16 mouse cellular contexts compared by ENCODE assay signal in genomic region chr17:45836731-45837130, GRCm38 (mm10).
DNase-seq lines count a peak whose midpoint lies in the region; ATAC-seq and TF ChIP-seq lines count a peak whose summit lies in the region.
"Had no signal": no experiment of that assay in that cellular context is flagged by ENCODE, and none has a peak within 500 bp of the region (broad histone marks: within the 10 kb centered on the region; RNA-seq: fewer than 3 reads in every experiment).

No protein-coding gene starts in this region.

- TF ChIP-seq CTCF in hindbrain, postnatal 0 days (IDR thresholded peaks at IDR 0.05; ENCODE audit: low read depth): no peak
- TF ChIP-seq CTCF in liver, postnatal 0 days (IDR thresholded peaks at IDR 0.05; ENCODE audit: low read depth): no peak

- peak; percentile 31 to 52 for DNase-seq in cerebellum, postnatal 25 days
- DNase-seq in cerebellum, adult 8-10 months: no peak
- peak; percentile 72 for DNase-seq in hindbrain, postnatal 0 days (ENCODE audit: low spot score)
- DNase-seq in hindbrain, embryonic 14.5 days (ENCODE audit: low spot score): no peak
- peak; percentile 35 for DNase-seq in liver
- no peak for DNase-seq in liver, postnatal 0 days
- DNase-seq in MN1 (ENCODE audit: low spot score): peak; percentile 89
- DNase-seq: cerebellum, adult 11 months; embryo, embryonic 11 days; forebrain, postnatal 0 days; liver, embryonic 13.5 days; thymus, adult 18-20 months had no signal

- 41% methylated on average over 7 of the region's 7 CpGs for WGBS in hindbrain, postnatal 0 days
- 44% methylated on average over 7 of the region's 7 CpGs for WGBS in hindbrain, embryonic 14.5 days
- WGBS in liver, postnatal 0 days (ENCODE audit: insufficient replicate concordance): 57% methylated on average over 7 of the region's 7 CpGs

- peaks cover 5% of the 10 kb centered on the region; the same call in 1 of the 2 replicates for H3K4me1 ChIP-seq in hindbrain, postnatal 0 days (ENCODE audit: insufficient read depth, low read length)
- peaks cover 10% of the 10 kb centered on the region for H3K4me1 ChIP-seq in hindbrain, embryonic 14.5 days (replicated peaks; ENCODE audit: control insufficient read depth, insufficient read depth, low read length)
- H3K4me1 ChIP-seq in liver, postnatal 0 days (ENCODE audit: insufficient read depth): no peaks in the 10 kb centered on the region
- H3K4me1 ChIP-seq: liver, embryonic 13.5 days had no signal

- H3K4me3 ChIP-seq in hindbrain, postnatal 0 days (ENCODE audit: low read length): no peak overlapping the region
- H3K4me3 ChIP-seq in hindbrain, embryonic 14.5 days (replicated peaks; ENCODE audit: low read length): no peak overlapping the region
- no peak overlapping the region for H3K4me3 ChIP-seq in liver, postnatal 0 days (ENCODE audit: low read depth, low read length)
- H3K4me3 ChIP-seq: erythroblast, embryonic 14.5 days; liver, embryonic 13.5 days; neural tube, embryonic 13.5 days had no signal

- H3K9me3 ChIP-seq in hindbrain, postnatal 0 days (ENCODE audit: low read length): no peaks in the 10 kb centered on the region
- no peaks in the 10 kb centered on the region for H3K9me3 ChIP-seq in hindbrain, embryonic 14.5 days (ENCODE audit: control insufficient read depth, low read length)
- H3K9me3 ChIP-seq in liver, postnatal 0 days (ENCODE audit: low read length): no peaks in the 10 kb centered on the region
- H3K9me3 ChIP-seq: liver, embryonic 13.5 days; neural tube, embryonic 13.5 days had no signal

- no peak for TF ChIP-seq EP300 in liver, postnatal 0 days (IDR thresholded peaks at IDR 0.05; ENCODE audit: low read depth)

- H3K9ac ChIP-seq in hindbrain, postnatal 0 days (replicated peaks; ENCODE audit: low read length): no peak overlapping the region
- no peak overlapping the region for H3K9ac ChIP-seq in hindbrain, embryonic 14.5 days
- H3K9ac ChIP-seq in liver, postnatal 0 days (replicated peaks): no peak overlapping the region
- H3K9ac ChIP-seq: forebrain, postnatal 0 days; liver, embryonic 13.5 days; neural tube, embryonic 13.5 days had no signal

- H3K27ac ChIP-seq in hindbrain, postnatal 0 days: no peak overlapping the region
- no peak overlapping the region for H3K27ac ChIP-seq in hindbrain, embryonic 14.5 days
- no peak overlapping the region for H3K27ac ChIP-seq in liver, postnatal 0 days (ENCODE audit: low read depth)
- H3K27ac ChIP-seq: liver, embryonic 13.5 days; neural tube, embryonic 13.5 days had no signal

- no peak for ATAC-seq in hindbrain, postnatal 0 days
- ATAC-seq in hindbrain, embryonic 14.5 days (ENCODE audit: low FRiP score): no peak
- no peak for ATAC-seq in liver, postnatal 0 days
- no peak for ATAC-seq in erythroblast, adult 5-6 weeks (replicated peaks; ENCODE audit: low FRiP score, poor library complexity, severe bottlenecking)
- ATAC-seq: forebrain, postnatal 0 days had no signal

- no peaks in the 10 kb centered on the region for H3K36me3 ChIP-seq in hindbrain, postnatal 0 days (ENCODE audit: insufficient read depth, low read length)
- H3K36me3 ChIP-seq in hindbrain, embryonic 14.5 days (replicated peaks; ENCODE audit: control insufficient read depth, insufficient read depth): no peaks in the 10 kb centered on the region
- H3K36me3 ChIP-seq in liver, postnatal 0 days (replicated peaks; ENCODE audit: insufficient read depth, low read length): no peaks in the 10 kb centered on the region
- H3K36me3 ChIP-seq: liver, embryonic 13.5 days; neural tube, embryonic 13.5 days had no signal

- H3K27me3 ChIP-seq in hindbrain, postnatal 0 days (ENCODE audit: insufficient read depth, low read length): no peaks in the 10 kb centered on the region
- no peaks in the 10 kb centered on the region for H3K27me3 ChIP-seq in hindbrain, embryonic 14.5 days (ENCODE audit: control insufficient read depth, insufficient read depth, low read length)
- H3K27me3 ChIP-seq in liver, postnatal 0 days (ENCODE audit: insufficient read depth, low read length): no peaks in the 10 kb centered on the region
- H3K27me3 ChIP-seq: liver, embryonic 13.5 days; neural tube, embryonic 13.5 days had no signal

- no peak overlapping the region for H3K4me2 ChIP-seq in hindbrain, postnatal 0 days (ENCODE audit: low read depth, low read length)
- no peak overlapping the region for H3K4me2 ChIP-seq in hindbrain, embryonic 14.5 days (replicated peaks)
- no peak overlapping the region for H3K4me2 ChIP-seq in liver, postnatal 0 days (ENCODE audit: low read depth, low read length)
- H3K4me2 ChIP-seq: heart, embryonic 11.5 days; liver, embryonic 13.5 days; neural tube, embryonic 13.5 days had no signal

Comparison
In these comparisons a context has a peak if more than half of its experiments do, and no peak if none do; other contexts are left out.
1. DNase-seq: peak in cerebellum, postnatal 25 days (2 of 2), hindbrain, postnatal 0 days (single experiment), liver (single experiment) and MN1 (single experiment); none in cerebellum, adult 8-10 months (single experiment), hindbrain, embryonic 14.5 days (single experiment) and liver, postnatal 0 days (single experiment).